Mouse (Mus musculus) neutrophil, adult 59 days (primary cell): ENCODE measurements around the gene Olfr1302. TPM values are rescaled to one million over a fixed set of nuclear protein-coding genes. Genes with fewer than 3 reads are reported as not detected.

Source experiments
- total RNA-seq, 2 experiments: library from RNA; stranded (reverse); gene quantifications; 1 replicate in 1 of 2; 2 replicates in 1 of 2; pipeline ENCODE4 v1.2.4; 2023

Gene Olfr1302
- not detected for total RNA-seq

GRCm38 (mm10) chr2:111777129-111777528, at the start of gene Olfr1302:
Gene Olfr1302, plus strand, starts transcription at chr2:111777429.

DNA sequence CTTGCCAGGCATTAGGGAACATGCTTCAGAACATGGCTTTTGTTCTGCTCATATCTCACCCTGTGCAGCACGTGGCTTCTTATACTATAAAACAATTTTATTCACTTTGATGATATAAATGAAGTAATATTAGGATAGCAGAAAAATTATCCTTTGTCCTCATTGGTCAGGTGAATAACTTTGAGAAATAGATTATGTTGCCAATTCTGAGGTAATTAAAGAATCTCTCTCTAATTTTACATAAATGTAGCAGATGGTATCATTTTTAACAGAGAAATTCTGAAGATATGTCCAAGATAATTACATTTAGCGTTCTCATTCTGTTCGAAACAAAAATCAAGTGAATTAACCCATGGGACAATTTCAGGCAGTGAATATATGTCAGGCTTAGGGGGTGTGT, 26.5 kb upstream of the Olfr1302 start, which contains the start of gene Olfr1301:
Olfr1301 (plus strand) TSS at position 301 of the 400 bp plus-strand sequence.

DNA sequence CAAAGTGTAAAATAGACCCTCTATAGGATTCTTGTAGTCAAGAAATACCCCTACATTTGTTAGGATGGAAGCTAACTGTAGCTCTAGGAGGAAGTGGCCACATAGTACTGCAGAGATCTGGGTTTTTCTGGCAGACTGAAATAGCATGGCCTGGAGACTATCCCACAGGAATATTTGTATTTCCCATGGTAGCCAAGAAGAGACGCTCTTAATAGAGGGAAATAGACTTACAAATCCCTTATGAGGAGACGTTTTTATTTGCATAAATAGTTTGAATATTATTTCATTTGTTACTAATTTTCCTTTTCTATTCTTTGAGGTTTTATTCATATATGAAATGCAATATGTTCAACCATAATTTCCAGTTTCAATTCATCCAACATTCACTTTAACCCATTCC, 43.0 kb downstream of the Olfr1302 start, which contains the start of gene Olfr1303:
Olfr1303 (minus strand) TSS at position 101 of the 400 bp plus-strand sequence.

Other genes starting within 250 kb of the Olfr1302 start
- gene Olfr1294, start 237.1 kb upstream of the Olfr1302 start, total RNA-seq = not detected
- gene Olfr1295, start 207.7 kb upstream of the Olfr1302 start, total RNA-seq = not detected
- not detected for gene Olfr1297, start 150.9 kb upstream of the Olfr1302 start, total RNA-seq
- gene Olfr1298, start 128.2 kb upstream of the Olfr1302 start, total RNA-seq = not detected
- gene Olfr1299, start 116.0 kb upstream of the Olfr1302 start, total RNA-seq = not detected
- gene Olfr1301, start 26.4 kb upstream of the Olfr1302 start, total RNA-seq = not detected
- gene Olfr1303, start 42.9 kb downstream of the Olfr1302 start, total RNA-seq = not detected
- gene Olfr1305, start 99.7 kb downstream of the Olfr1302 start, total RNA-seq = not detected
- not detected for gene Olfr1306, start 138.8 kb downstream of the Olfr1302 start, total RNA-seq
- gene Olfr1307, start 172.0 kb downstream of the Olfr1302 start, total RNA-seq = under 1 TPM; 0.02 TPM
- gene Olfr1308, start 187.5 kb downstream of the Olfr1302 start, total RNA-seq = not detected
- not detected for gene Olfr1309, start 212.9 kb downstream of the Olfr1302 start, total RNA-seq
- gene Olfr1310, start 235.3 kb downstream of the Olfr1302 start, total RNA-seq = not detected
- not detected for gene Olfr1311, start 247.0 kb downstream of the Olfr1302 start, total RNA-seq